Mouse (Mus musculus) limb, embryonic 15.5 days (tissue): ENCODE measurements around the gene C3. TPM values are rescaled to one million over a fixed set of nuclear protein-coding genes. Genes with fewer than 3 reads are reported as not detected.

ENCODE experiments used
- ATAC-seq: fragments of 200-750 bp; cut with Nextera tagmentation; 2 replicates; pipeline ENCODE4 v1.8.0; 2017; ENCODE audit warnings: low read depth, moderate TSS enrichment; ENCODE audit not compliant: insufficient number of reproducible peaks, low FRiP score, low TSS enrichment
- H3K27ac ChIP-seq: fragments of 300-500 bp; sonication (generic); 2 replicates; pipeline ENCODE4 v1.5.1; 2015; ENCODE audit warnings: moderate library complexity, mild to moderate bottlenecking, inconsistent platforms
- H3K27me3 ChIP-seq: fragments of 300-500 bp; sonication (generic); 2 replicates; pipeline ENCODE4 v1.6.1; 2015; ENCODE audit warnings: inconsistent platforms
- H3K36me3 ChIP-seq: fragments of 300-500 bp; sonication (generic); 2 replicates; pipeline ENCODE4 v1.6.1; 2015; ENCODE audit warnings: inconsistent platforms
- H3K4me1 ChIP-seq: fragments of 300-500 bp; sonication (generic); 2 replicates; pipeline ENCODE4 v1.6.1; 2015; ENCODE audit warnings: inconsistent platforms
- H3K4me2 ChIP-seq: fragments of 300-500 bp; sonication (generic); 2 replicates; pipeline ENCODE4 v1.6.1; 2015; ENCODE audit warnings: mild to moderate bottlenecking, inconsistent platforms
- H3K4me3 ChIP-seq: fragments of 300-500 bp; sonication (generic); 2 replicates; pipeline ENCODE4 v1.5.1; 2015; ENCODE audit warnings: mild to moderate bottlenecking, inconsistent platforms
- H3K9ac ChIP-seq: fragments of 300-500 bp; sonication (generic); 2 replicates; pipeline ENCODE4 v1.6.1; 2015; ENCODE audit warnings: inconsistent platforms
- H3K9me3 ChIP-seq: fragments of 300-500 bp; sonication (generic); 2 replicates; pipeline ENCODE4 v1.6.1; 2016; ENCODE audit warnings: inconsistent platforms
- WGBS: fragments of 180-500 bp; shearing (Covaris S2); methylation state at CpG from one replicate; pipeline ENCODE4 v1.1.7; 2015; 5-methylcytosine and 5-hydroxymethylcytosine counted together
- polyA plus RNA-seq: library from polyadenylated mRNA; unstranded; fragments of >200 nt; fragmentation: Nextera tagmentation; extraction: Ambion mirVana; gene quantifications from 2 replicates; pipeline ENCODE4 v1.2.1, GENCODE M21; 2015

The C3 gene
- polyA plus RNA-seq, 1 experiment from 2014 or later, result 1.8 TPM

GRCm38 (mm10) chr17:57249186-57250181 lies 21.5 kb upstream of the C3 start, which contains the start of gene Trip10:
Gene Trip10, plus strand, starts transcription at chr17:57249455.
- peak within 1 kb of the TSS; percentile 80 for H3K4me3 ChIP-seq
- no peaks in the 10 kb centered on the region for H3K9me3 ChIP-seq
- peak within 1 kb of the TSS; percentile 92 for H3K4me2 ChIP-seq
- H3K9ac ChIP-seq, result peak within 1 kb of the TSS; percentile 65
- H3K27ac ChIP-seq, result peak within 1 kb of the TSS; percentile 93
- peaks cover 18% of the 10 kb centered on the region for H3K36me3 ChIP-seq
- peak; percentile 31 for ATAC-seq
- WGBS, result under 1% methylated on average over 52 of the region's 52 CpGs
- no peaks in the 10 kb centered on the region for H3K27me3 ChIP-seq
- peaks cover 32% of the 10 kb centered on the region for H3K4me1 ChIP-seq

GRCm38 (mm10) chr17:57248771-57249170 lies 20.8 kb upstream of the C3 start:
- no peak for ATAC-seq

DNA sequence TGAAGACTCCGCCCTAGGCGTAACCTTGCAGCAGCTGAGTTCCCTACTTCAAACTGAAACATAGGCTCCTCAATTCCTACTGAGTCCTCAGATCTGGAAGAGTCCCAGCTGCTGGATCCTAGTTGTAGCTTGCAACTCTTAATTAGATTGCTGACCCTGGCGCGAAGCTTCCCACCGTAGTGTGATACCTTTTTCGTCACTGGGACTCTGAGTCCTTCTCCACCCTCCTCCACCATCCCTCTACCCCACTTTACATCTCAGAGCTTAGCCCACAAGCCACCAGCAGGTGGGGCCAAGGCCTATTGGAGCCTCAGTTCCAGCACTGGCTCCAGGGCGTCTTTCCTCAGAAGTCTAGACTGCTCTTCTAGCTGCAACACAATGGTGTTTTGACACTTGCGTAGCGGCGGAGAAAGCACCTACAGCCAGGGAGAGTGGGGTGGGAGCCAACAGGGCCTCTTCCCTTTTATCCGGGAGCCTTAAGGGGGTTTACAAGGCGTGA lies 20.3 kb upstream of the C3 start, which contains the start of gene Gpr108:
Gene Gpr108 (minus strand): TSS at position 246 of the 499 bp plus-strand sequence.
- no peaks in the 10 kb centered on the region for H3K27me3 ChIP-seq
- H3K27ac ChIP-seq, result peak within 1 kb of the TSS; percentile 98
- peak within 1 kb of the TSS; percentile 92 for H3K4me2 ChIP-seq
- peaks cover 32% of the 10 kb centered on the region for H3K4me1 ChIP-seq
- H3K9ac ChIP-seq, result peak within 1 kb of the TSS; percentile 68
- peak within 1 kb of the TSS; percentile 80 for H3K4me3 ChIP-seq
- under 1% methylated on average over 12 of the region's 12 CpGs for WGBS
- peaks cover 15% of the 10 kb centered on the region; the same call in 1 of the 2 replicates for H3K36me3 ChIP-seq
- peak; percentile 52 for ATAC-seq
- no peaks in the 10 kb centered on the region for H3K9me3 ChIP-seq

More at GRCm38 (mm10) chr17:57248771-57249170, 20.8 kb upstream of the C3 start:
- H3K27ac ChIP-seq, result peak overlapping the region; percentile 93
- H3K27me3 ChIP-seq, result no peaks in the 10 kb centered on the region
- peaks cover 18% of the 10 kb centered on the region for H3K36me3 ChIP-seq
- H3K4me2 ChIP-seq, result peak overlapping the region; percentile 92
- H3K9ac ChIP-seq, result peak overlapping the region; percentile 31; the same call in 1 of the 2 replicates
- 8% methylated on average over 13 of the region's 13 CpGs for WGBS
- no peaks in the 10 kb centered on the region for H3K9me3 ChIP-seq
- peak overlapping the region; percentile 80 for H3K4me3 ChIP-seq
- H3K4me1 ChIP-seq, result peaks cover 32% of the 10 kb centered on the region

DNA sequence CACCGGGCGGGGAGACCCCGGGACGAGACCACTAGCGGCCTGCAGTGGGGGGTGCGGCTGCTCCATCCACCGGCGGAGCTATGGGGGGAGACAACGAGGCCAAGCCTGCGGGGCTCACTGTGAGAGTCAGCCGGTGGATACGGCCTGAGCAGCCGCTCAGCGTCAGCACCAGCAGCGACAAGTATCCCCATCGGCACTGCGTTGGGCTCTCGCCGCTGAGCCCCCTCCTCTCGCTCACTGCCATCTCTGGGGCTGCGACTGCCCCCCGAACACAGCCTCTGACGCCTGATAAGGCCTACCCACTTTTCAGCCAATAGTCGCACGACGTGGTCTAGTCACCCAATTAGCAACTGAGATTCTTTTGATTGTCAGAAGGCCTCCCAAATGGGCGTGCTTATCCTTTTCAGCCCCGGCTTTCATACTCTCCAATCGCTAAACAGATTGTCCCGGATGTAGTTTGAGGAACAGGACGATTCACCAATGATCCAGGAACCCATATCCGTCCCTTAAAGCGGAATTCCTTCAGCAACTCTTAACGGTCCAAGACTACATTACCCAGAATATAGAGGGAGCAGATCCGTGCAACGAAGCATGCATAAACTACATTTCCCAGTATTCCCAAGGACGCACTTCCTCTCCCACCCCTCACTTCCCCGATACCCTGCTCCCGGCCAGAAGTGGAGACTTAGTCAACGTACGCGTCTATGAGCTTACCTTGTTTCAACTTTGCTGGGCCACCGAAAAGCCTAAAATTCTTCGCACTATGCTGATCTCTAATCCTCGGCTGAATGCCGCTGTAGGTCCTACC lies 19.7 kb upstream of the C3 start:
- under 1% methylated on average over 46 of the region's 46 CpGs for WGBS
- ATAC-seq, result peak; percentile 93
- Histone ChIP-seq H3K27me3 (no peaks in the 10 kb centered on the region), H3K4me3 (peak overlapping the region; percentile 80), H3K4me1 (peaks cover 32% of the 10 kb centered on the region), H3K9me3 (no peaks in the 10 kb centered on the region), H3K9ac (peak overlapping the region; percentile 68), H3K36me3 (peaks cover 21% of the 10 kb centered on the region), H3K27ac (peak overlapping the region; percentile 98), H3K4me2 (peak overlapping the region; percentile 92)

- Histone ChIP-seq H3K27me3 (no peaks in the 10 kb centered on the region), H3K27ac (peak overlapping the region; percentile 98), H3K4me3 (peak overlapping the region; percentile 80), H3K36me3 (peaks cover 27% of the 10 kb centered on the region), H3K9me3 (no peaks in the 10 kb centered on the region), H3K4me1 (peaks cover 32% of the 10 kb centered on the region), H3K4me2 (peak overlapping the region; percentile 82), H3K9ac (peak overlapping the region; percentile 68)
- ATAC-seq, result no peak
- WGBS, result 4% methylated on average over 18 of the region's 18 CpGs
Observed at GRCm38 (mm10) chr17:57246663-57247392, 18.9 kb upstream of the C3 start.

DNA sequence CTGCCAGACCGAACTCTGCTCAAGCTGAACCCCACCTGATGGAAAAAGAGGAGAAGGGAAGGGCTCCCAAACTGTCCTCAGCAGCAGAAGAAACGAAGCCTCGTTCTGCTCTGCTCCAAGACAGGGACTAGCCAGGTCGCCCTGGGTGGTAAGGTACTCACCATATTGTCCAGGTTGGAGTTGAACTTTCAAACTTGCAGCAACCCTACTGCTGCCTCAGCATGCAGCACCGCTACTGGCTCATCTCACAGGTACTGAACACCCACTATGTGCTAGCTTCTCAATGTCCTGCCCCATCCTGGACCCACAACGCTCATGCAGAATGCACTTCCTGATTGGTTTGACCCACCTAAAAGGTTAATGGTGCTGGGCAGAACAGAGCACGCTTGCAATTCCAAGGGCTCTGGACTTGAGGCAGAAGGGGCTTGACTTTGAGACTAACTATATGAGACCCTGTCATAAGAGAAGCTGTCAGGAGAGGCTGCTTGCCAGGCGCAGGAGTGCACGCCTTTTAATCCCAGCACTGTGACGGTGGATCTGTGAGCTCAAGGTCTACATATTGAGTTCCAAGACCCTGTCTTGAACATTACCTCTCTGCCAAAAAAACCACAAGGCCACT lies 17.5 kb upstream of the C3 start:
- ATAC-seq, result no peak
- Histone ChIP-seq H3K36me3 (peaks cover 32% of the 10 kb centered on the region), H3K9ac (no peak overlapping the region), H3K9me3 (no peaks in the 10 kb centered on the region), H3K27me3 (no peaks in the 10 kb centered on the region), H3K4me3 (no peak overlapping the region), H3K27ac (no peak overlapping the region), H3K4me1 (peaks cover 26% of the 10 kb centered on the region), H3K4me2 (no peak overlapping the region)
- WGBS, result 88% methylated on average over 10 of the region's 10 CpGs

GRCm38 (mm10) chr17:57243650-57244370 lies 15.9 kb upstream of the C3 start:
- no peak overlapping the region for H3K27ac ChIP-seq

DNA sequence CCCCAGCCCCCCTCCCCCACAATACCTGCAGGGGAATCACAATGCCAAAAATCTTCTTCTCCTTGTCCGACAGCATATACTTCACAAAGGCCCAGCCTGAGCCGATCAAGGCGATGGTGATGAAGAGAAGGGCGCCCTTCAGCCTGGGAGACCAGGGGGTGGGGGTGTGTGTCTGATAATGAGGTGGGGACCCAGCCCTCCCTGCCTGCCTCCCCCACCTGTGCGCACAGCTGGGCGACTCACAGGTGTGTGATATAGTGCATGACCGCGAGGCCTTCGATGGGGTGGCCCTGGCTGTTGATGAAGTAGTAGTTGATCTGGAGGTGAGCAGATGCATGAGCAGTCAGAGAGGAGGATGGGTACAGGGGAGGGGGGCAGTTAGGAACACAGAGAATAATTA lies 9.2 kb upstream of the C3 start:
- Histone ChIP-seq H3K4me3 (no peak overlapping the region), H3K9me3 (no peaks in the 10 kb centered on the region), H3K9ac (no peak overlapping the region), H3K36me3 (peaks cover 51% of the 10 kb centered on the region), H3K4me2 (no peak overlapping the region), H3K4me1 (no peaks in the 10 kb centered on the region), H3K27ac (no peak overlapping the region), H3K27me3 (no peaks in the 10 kb centered on the region)
- 94% methylated on average over 9 of the region's 9 CpGs for WGBS
- 0 out of 2 replicates have a peak, but pooled peaks have one; percentile 30 for ATAC-seq

More at GRCm38 (mm10) chr17:57243650-57244370, 15.9 kb upstream of the C3 start:
- no peak for ATAC-seq
- Histone ChIP-seq H3K9me3 (no peaks in the 10 kb centered on the region), H3K27me3 (no peaks in the 10 kb centered on the region), H3K9ac (no peak overlapping the region), H3K36me3 (peaks cover 32% of the 10 kb centered on the region), H3K4me1 (peaks cover 18% of the 10 kb centered on the region), H3K4me3 (no peak overlapping the region), H3K4me2 (no peak overlapping the region)
- 65% methylated on average over 10 of the region's 10 CpGs for WGBS

DNA sequence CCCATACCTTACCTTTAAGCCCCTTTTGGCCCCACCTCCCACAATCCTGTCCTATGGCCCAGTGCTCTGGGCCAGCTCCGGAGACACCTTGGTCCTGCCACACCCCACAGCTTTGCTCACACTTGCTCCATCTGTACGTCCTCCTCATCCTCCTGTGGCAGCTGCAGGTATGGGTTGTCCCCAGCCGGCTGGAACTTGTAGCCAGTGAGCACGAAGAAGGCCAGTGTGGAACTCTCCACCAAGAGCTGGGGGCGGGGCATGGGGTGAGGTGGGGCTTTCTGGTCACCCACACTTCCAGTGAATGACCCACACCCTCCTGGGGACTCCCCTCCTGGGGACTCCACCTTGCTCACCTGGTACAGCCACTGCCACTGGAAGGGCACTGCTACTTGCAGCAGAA lies 7.9 kb upstream of the C3 start:
- H3K4me1 ChIP-seq, result no peaks in the 10 kb centered on the region
- H3K36me3 ChIP-seq, result peaks cover 43% of the 10 kb centered on the region
- H3K27me3 ChIP-seq, result no peaks in the 10 kb centered on the region
- H3K27ac ChIP-seq, result no peak overlapping the region
- no peak for ATAC-seq
- H3K9ac ChIP-seq, result no peak overlapping the region
- 94% methylated on average over 5 of the region's 5 CpGs for WGBS
- H3K4me2 ChIP-seq, result no peak overlapping the region
- H3K4me3 ChIP-seq, result no peak overlapping the region
- no peaks in the 10 kb centered on the region for H3K9me3 ChIP-seq

DNA sequence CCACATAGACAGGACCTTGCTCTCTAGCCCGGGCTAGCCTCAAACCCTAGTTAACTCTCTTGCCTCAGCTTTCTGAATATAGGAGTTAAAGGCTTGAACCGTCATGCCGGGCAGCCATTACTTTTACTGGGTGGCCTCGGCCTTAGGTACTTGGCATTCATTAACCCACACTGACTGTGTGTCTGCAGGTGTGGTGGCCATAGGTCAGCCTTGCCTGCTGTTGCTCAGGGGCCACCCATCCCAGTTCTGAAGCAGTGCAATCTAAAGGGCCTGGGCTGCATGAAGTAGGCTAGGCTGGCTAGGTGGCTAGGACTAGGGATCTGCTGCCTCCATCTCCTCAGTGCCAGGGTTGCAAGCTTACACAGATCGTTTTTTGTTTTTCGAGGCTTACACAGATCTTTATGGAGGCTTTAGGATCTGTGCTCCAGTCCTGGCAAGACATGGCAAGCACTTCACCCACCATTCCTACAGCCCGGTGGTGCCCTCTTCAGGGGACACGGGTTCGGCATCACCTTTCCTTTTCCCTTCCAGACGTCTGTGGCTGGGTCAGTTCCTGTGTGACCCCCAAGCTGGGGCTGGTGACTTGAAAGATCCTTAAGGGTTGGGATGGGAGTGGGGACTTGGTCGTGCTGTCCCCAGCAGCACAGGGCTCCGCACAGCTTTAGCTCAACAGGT lies 6.5 kb upstream of the C3 start:
- no peak for ATAC-seq
- WGBS, result 77% methylated on average over 12 of the region's 12 CpGs
- no peak overlapping the region for H3K9ac ChIP-seq
- no peak overlapping the region for H3K27ac ChIP-seq
- H3K4me2 ChIP-seq, result no peak overlapping the region
- peaks cover 43% of the 10 kb centered on the region for H3K36me3 ChIP-seq
- no peaks in the 10 kb centered on the region for H3K9me3 ChIP-seq
- no peak overlapping the region for H3K4me3 ChIP-seq
- no peaks in the 10 kb centered on the region for H3K27me3 ChIP-seq
- H3K4me1 ChIP-seq, result no peaks in the 10 kb centered on the region
